Mouse (Mus musculus) small intestine, adult 2 months (tissue): ENCODE results near the gene Exoc3l4. TPM values are rescaled to one million over a fixed set of nuclear protein-coding genes. Genes with fewer than 3 reads are reported as not detected.

Experiments used
- H3K27ac ChIP-seq: fragments of 200-500 bp; 2 replicates; pipeline ENCODE4 v1.5.1; 2012; ENCODE audit warnings: low read depth, low read length, control low read depth, inconsistent platforms; ENCODE audit not compliant: insufficient read depth
- H3K27me3 ChIP-seq: fragments of 200-500 bp; 2 replicates; pipeline ENCODE4 v1.6.1; 2012; ENCODE audit warnings: mild to moderate bottlenecking, moderate library complexity, low read length, inconsistent platforms; ENCODE audit not compliant: control insufficient read depth, insufficient read depth
- H3K36me3 ChIP-seq: fragments of 200-500 bp; 2 replicates; pipeline ENCODE4 v1.6.1; 2012; ENCODE audit warnings: mild to moderate bottlenecking, low read length, control low read depth, inconsistent platforms; ENCODE audit not compliant: control insufficient read depth, insufficient read depth
- H3K4me1 ChIP-seq: fragments of 200-500 bp; 2 replicates; pipeline ENCODE4 v1.6.1; 2012; ENCODE audit warnings: low read length, inconsistent platforms, mixed read lengths; ENCODE audit not compliant: control insufficient read depth, insufficient read depth, insufficient read length
- H3K4me3 ChIP-seq: fragments of 200-500 bp; 2 replicates; pipeline ENCODE4 v1.5.1; 2012; ENCODE audit warnings: low read depth, mild to moderate bottlenecking, control low read depth, inconsistent platforms, low read length, moderate library complexity
- CTCF ChIP-seq: fragments of 200-500 bp; IDR thresholded peaks from 2 replicates; pipeline ENCODE4 v1.5.1; 2012; ENCODE audit warnings: low read depth, mild to moderate bottlenecking, control low read depth, inconsistent platforms, low read length, moderate library complexity, mixed read lengths; ENCODE audit not compliant: insufficient replicate concordance, insufficient read length; ENCODE audit errors: extremely low read depth
- POLR2A ChIP-seq: fragments of 200-500 bp; IDR thresholded peaks from 2 replicates; pipeline ENCODE4 v1.6.1; 2012; ENCODE audit warnings: low read depth, mild to moderate bottlenecking, control low read depth, inconsistent platforms, low read length, moderate library complexity
- WGBS: fragments of 180-500 bp; shearing (Covaris S2); methylation state at CpG from one replicate; pipeline ENCODE4 v1.1.7; 2018; 5-methylcytosine and 5-hydroxymethylcytosine counted together
- polyA plus RNA-seq: library from polyadenylated mRNA; depleted of rRNA; stranded (reverse); fragments of >200 nt; gene quantifications from 2 replicates; pipeline ENCODE4 v1.2.3, GENCODE M21; 2012; rRNA removed

Exoc3l4 gene
- polyA plus RNA-seq, 1 experiment, result 552 TPM

DNA sequence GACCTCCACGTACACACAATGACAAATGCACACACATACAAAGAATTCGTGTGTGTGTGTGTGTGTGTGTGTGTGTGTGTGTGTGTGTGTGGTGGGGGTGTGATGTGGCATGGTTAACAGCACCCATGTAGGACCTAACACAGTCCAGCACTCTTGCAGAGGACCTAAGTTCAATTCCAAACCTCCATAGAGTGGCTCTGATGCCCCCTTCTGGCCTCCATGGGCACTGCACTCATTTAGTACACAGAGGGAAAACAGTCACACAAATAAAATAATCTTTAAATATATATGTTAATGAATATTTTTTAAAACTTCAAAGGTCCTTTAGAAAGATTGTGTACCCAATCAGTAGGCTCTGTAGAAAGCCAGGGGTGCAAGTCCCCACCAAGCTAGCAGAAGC is 63.1 kb downstream of the Exoc3l4 start:
- 77% methylated on average over 2 of the region's 2 CpGs for WGBS
- Histone ChIP-seq H3K27ac (no peak overlapping the region), H3K27me3 (peaks cover 5% of the 10 kb centered on the region), H3K4me3 (no peak overlapping the region), H3K4me1 (no peaks in the 10 kb centered on the region), H3K36me3 (no peaks in the 10 kb centered on the region)
- TF ChIP-seq POLR2A (no peak), CTCF (peak; percentile 32; the same call in 1 of the 2 replicates)

Other genes with a start within 250 kb of the Exoc3l4 start
- not detected in 2 replicates for gene 4930595D18Rik, start 232.5 kb upstream of the Exoc3l4 start, polyA plus RNA-seq
- 127 and 1,225 TPM in 2 replicates for gene Amn, start 145.9 kb upstream of the Exoc3l4 start, polyA plus RNA-seq
- 190 and 472 TPM in 2 replicates for gene Cdc42bpb, start 39.3 kb upstream of the Exoc3l4 start, polyA plus RNA-seq
- not detected in 2 replicates for gene Lbhd2, start 10.2 kb upstream of the Exoc3l4 start, polyA plus RNA-seq
- gene Tnfaip2, start 25.5 kb downstream of the Exoc3l4 start, polyA plus RNA-seq, result 10.2 and 16.4 TPM in 2 replicates
- 0.43 and 0.53 TPM in 2 replicates for gene Gm266, start 68.8 kb downstream of the Exoc3l4 start, polyA plus RNA-seq
- gene Eif5, start 121.0 kb downstream of the Exoc3l4 start, polyA plus RNA-seq, result 25.8 and 55.8 TPM in 2 replicates
- gene Mark3, start 157.5 kb downstream of the Exoc3l4 start, polyA plus RNA-seq, result 9.8 and 19.3 TPM in 2 replicates